Mouse (Mus musculus): ENCODE results near the gene Phf11c. TPM values are rescaled to one million over a fixed set of nuclear protein-coding genes. Genes with fewer than 3 reads are reported as not detected.
"Not testable (repeated sequence)": the region's sequence is repeated elsewhere in the genome, so short reads cannot be mapped to it uniquely, and the experiment has no call there.

Phf11c gene
- under 1 TPM; 0.45 to 0.95 (median 0.70) TPM for total RNA-seq (2022)

DNA sequence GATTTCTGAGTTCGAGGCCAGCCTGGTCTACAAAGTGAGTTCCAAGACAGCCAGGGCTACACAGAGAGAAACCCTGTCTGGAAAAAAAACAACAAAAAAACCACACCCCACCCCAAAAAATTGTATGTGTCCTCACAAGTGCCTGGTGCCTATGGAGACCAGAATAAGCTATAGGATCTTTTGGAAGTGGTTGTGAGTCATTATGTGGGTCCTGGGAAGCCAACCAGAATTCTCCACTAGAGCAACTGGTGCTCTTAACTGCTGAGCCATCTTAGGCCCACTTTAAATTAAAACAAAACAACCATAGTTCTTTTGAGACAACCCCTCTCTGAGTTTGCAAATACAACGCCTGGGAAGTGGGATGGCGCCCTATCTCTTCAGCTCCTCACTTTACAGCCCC is at the start of gene Phf11c:
Phf11c (minus strand) TSS at position 101 of the 400 bp plus-strand sequence.
- no peak for DNase-seq (ENCODE audit: low spot score in 2 of 2)

DNA sequence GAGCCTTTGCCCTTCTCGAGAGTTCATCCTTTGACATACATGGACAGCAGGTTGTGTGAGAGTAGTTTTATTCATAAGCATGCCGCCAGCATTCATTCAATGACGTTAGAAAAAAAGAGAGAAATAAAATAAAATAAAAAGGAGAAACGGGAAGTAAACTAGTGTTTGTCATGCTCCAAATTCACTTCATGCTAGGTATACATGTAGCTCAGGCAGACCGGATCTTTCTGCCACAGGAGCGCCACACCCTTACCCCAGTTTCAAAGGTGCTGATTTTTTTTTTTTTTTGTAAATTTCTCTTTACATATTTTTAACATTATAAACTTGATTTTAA is 46.3 kb upstream of the Phf11c start:
- DNase-seq (ENCODE audit: low spot score in 2 of 2): no peak

DNA sequence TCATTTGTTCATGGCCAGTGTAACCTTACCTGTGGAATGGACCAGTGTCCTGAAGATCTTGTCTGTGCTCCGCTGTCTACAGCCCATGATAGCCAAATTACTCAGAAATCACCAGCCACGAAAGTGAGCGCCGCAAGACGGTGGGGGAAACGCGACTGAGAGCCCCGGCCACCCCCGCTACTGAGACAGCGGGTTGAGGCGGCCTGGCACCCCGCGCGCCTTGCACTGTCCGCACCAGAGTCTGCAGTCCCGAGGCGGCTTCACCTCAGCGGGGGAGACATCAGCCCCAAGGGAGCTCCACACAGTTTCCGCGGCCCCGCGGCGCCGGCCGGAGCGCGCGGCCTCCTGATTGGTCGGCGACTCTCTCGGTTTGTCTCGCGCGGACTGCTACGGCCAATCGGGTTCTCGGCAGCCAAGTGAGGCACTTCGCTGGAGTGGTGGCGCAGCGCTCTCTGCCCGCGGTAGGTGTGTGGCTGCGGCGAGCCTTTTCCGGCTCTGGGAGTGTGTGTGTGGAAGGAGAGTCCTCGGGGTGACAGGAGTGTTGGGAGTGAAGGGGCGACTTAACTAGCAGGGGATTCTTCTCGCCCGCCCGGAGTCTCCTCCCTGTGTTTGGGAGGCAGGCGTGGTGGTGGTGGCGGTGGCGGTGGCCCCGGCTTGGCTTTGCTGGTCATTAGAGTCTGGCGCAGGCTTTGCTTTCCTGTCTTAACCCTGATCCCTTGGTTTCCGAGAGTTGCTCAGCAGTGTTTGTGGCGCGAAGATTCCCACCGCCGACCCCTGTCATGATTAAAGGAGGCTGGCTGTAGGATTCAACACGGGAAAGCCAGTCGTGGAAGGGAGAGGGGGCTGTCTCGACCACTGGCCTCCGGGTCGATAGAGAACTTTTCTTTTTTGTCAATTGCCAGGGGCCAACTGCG is 45.6 kb upstream of the Phf11c start, which contains the start of the genes Setdb2 and Cab39l:
Setdb2 (minus strand) TSS at position 327 of the 914 bp plus-strand sequence.
Cab39l (plus strand) TSS at position 415 of the 914 bp plus-strand sequence.
- DNase-seq (ENCODE audit: low spot score in 2 of 2): peak; percentile 90 to 95

DNA sequence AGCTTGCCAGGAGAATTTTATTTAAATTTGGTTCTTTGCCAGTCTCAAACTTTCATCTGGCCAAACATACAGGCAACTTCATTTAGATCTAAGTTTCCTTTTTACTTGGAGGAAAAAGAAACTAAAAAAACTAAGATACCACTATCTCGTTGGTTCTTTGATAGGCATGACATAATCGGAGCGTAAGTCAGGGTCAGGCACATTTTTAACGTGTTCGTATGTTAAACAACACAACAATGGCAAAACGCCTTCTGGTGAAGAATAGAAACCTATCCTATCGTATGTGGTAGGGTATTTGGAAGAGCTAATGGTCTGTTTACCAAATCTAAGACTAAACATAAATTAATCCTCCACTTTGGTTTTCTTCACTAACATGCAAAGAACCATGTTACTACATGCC is 44.9 kb upstream of the Phf11c start:
- DNase-seq (ENCODE audit: low spot score in 2 of 2): no peak

DNA sequence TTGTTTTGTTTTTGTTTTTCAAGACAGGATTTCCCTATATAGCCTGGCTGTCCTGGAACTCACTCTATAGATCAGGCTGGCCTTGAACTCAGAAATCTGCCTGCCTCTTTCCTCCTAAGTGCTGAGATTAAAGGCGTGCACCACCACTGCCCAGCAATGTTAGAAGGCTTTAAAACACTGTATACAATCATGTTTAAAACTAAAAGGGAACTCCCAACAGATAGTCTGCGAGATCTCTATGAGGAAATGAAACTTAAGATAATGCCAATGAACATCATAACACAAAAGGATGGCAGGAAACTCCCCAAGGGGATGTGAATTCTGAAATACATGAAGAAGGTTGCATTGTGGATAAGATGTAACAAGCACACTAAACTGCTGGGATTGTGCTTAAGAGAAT is 43.3 kb upstream of the Phf11c start:
- no peak for DNase-seq (ENCODE audit: low spot score in 2 of 2)

DNA sequence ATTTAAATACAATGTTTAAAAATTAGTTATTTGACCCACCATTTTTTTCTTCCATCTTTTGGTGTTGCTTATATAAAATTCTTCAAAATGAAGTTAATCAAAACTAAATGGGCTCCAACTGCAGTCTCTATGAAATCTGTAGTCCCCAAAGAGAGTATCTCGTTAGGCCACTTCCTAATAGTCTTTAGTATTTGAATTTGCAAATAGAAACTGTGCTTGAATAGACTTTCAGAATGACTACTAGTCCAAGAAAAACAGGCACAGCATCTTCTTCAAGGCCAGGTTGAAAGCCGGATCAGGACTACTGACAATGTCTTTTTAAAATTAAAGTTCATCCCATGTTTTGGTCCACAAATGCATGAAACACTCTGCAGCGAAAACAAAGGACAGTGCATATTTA is 42.2 kb upstream of the Phf11c start:
- DNase-seq (ENCODE audit: low spot score in 2 of 2): no peak

DNA sequence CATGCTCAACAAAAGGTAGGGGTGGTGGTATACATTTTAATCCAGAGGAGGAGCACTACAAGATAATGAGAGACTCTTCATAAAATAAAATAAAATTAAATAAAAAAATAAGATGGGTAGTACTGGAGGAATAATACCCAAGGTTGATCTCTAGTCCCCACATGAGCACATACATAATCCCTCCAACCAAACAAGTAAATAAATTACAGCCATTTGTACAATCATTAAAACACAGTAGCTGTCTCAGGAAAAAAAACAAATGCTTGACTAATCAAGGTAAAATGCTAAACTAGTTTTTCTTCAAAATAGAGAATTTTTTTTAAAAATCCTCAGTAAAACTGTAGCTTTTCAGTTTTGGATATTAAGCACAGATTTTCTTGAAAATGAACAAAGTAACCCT is 40.0 kb upstream of the Phf11c start:
- no peak for DNase-seq (ENCODE audit: low spot score in 2 of 2)

DNA sequence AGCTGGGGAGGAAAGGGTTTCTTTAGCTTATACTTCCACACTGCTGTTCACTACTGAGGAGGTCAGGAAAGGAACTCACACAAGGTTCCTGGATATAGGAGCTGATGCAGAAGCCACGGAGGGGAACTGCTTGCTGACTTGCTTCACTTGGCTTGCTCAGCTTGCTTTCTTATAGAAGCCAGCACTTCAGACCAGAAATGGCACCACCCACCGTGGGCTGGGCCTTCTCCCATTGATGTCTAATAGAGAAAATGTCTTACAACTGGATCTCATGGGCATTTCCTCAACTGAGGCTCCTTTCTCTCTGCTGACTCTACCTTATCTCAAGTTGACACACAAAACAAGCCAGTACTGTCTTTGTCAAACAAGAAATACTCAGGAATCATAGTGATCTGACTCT is 38.7 kb upstream of the Phf11c start:
- no peak for DNase-seq (ENCODE audit: low spot score in 2 of 2)

DNA sequence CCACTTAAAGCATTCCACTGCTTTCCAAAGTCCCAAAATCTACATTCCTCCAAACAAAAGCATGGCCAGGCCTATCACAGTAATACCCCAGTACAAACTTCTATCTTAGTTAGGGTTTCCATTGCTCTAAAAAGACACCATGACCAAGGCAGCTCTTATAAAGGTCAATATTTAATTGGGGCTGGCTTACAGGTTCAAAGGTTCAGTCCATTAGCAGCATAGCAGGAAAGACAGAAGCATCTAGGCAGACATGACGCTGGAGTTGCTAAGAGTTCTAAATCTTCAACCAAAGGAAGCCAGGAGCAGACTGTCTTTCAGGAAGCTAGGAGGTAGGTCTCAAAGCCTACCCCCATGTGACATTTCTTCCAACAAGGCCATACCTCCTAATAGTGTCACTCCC is 35.4 kb upstream of the Phf11c start:
- no peak for DNase-seq (ENCODE audit: low spot score in 2 of 2)

DNA sequence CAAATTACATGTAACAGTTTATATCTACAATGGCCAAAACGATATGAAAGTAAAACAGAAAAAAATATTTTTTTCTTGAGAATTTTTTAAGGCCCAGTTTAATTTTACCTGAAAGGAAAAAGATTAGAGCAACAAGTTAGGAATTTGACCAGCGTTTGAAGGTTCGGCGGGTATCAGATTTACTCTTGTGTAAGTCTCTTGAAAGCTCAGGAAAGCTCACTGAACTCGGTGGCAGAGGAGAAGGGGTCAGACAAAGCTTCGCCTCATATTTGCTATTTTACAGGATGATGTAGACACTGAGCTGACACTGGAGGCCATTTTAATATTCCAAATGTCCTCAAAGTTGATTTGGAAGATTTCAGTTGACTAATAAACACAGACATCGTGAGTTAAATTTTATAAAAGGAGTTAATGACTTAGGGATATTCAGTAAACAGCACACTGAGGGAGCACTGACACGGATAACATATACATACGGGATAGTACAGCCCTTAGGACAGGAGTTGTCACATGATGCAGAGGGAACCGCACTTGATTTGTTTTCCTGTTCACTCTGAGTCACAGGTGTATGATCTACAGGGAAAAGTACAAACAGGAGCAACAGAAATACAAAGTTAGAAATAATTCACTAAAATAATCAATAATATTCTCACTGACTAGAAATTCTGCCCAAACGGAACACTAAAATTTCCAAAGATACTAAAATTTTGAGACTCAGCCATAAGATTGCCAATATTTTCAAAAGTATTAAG is 27.9 kb upstream of the Phf11c start:
- DNase-seq (ENCODE audit: low spot score in 2 of 2): no peak

DNA sequence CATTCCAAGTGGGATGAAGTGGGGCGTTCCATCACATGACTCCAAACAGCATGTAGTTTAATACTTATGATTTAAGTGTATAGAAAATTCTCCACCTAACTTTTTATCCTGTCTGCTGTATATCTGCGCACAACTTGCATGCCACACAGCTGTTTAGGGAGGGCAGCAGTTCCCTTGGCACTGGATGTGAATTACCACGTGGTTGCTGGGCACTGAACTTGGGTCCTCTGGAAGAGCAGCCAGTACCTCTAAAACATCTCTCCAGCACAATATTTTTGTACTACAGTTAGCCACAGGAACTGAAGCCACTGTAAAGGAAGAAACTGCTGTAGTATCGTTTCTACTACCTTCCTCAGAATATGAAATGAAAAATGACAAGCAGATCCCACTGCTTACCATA is 23.0 kb upstream of the Phf11c start:
- DNase-seq (ENCODE audit: low spot score in 2 of 2): no peak

DNA sequence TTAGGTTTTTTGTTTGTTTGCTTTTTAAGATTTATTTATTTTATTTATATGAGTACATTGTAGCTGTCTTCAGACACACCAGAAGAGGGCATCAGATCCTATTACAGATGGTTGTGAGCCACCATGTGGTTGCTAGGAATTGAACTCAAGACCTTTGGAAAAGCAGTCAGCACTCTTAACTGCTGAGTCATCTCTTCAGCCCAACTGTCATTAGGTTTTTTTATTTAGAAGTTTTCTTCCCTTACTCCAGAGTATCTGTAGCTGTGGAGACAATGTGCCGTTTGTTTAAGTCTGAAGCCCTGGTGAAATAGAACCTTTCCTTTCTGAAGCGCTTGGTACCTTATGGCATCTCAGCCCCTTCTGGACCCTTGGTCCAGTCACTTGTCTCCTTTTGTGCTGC is 19.8 kb upstream of the Phf11c start:
- not testable (repeated sequence) for DNase-seq (ENCODE audit: low spot score in 2 of 2)

DNA sequence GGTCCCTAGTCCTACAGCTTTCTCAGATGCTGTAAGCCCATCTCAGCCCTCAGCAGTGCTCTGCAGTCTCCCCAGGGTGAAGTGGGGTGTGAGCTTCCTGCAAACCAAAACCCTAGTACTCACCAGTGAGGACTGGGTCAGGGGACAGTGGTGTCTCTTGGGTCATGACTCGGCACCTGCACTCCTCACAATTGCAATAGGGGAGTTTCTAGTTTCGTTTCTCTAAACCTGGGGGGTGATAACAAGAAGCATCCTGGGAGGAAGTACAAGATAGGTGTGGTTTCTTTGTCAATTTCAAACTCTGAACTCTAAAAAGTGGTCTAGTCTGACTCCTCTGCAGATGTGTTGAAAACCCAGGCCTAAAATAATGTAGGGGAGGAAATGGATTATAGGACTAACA is 1.8 kb upstream of the Phf11c start:
- no peak for DNase-seq (ENCODE audit: low spot score in 2 of 2)

DNA sequence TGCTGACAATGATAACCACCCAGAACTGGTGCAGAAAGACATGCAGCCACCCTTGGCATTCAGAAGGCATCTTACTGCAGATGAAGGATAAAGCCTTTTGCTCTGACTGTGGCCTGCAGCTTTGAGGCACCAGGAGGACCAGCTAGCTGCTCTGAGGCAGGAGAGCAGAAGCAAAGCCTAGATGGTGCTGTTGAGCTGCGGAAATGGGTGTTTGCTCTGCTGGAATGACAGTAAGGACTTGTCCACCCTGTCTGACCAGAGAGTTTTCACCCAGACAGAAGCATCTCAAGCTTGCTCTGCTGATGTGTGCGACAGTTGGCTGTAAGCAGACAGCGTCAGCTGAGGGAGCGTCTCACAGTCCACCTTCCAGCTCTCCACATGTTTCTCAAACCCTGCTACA is 5.0 kb downstream of the Phf11c start:
- DNase-seq (ENCODE audit: low spot score in 2 of 2): peak; percentile 17 to 47

DNA sequence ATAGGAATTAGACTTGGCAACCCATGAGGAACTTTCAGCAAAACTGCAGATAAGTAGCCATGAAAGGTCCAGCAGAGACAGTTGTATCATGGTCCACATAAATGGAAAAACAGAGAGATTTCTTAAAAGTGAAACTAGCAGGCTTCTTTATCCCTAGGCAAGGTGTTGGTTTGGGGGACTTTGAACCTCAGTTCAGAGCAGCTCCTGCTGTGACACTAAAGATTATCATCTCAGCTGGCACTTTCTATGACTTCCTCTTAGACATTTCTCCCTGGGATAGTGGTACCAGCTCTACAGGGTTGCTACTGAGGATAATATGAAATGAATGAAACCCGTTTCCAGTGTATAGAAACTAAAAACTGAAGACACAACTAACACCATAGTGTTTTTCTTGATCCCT is 5.6 kb downstream of the Phf11c start:
- DNase-seq (ENCODE audit: low spot score in 2 of 2): no peak

DNA sequence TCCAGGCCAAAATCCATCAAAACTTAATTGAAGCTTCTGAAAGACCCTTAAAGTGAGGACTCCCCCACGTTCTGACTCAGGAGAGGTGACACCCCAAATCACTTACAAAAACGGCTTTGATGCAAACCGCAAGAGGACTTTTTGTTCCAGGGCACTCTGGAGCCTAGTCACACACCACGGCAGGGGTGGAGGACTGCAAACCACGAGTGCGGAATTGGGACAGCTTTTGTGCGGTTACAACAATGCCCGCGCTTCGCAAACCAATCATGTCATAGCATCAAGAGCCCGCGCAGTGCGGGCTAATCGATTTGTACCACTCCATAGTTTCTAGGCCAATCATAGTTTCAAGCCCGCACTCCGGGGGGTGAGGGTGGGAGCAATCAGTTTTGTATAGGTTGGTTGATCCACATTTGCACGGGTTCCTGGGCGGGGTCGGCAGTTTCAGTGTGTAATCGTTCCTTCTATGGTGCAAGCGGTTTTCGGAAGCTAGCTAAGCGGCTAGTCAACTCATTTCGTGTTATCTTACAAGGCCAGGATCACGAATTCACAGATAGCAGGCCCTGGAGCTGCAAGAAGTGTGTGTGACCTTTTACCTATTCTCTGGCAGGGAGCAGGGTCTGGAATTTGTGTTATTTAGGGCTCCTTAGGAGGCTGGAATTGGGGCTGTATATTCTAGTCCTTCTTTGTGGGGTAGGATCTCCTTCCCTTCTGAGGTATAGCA is 24.7 kb downstream of the Phf11c start:
- DNase-seq (ENCODE audit: low spot score in 2 of 2): no peak

DNA sequence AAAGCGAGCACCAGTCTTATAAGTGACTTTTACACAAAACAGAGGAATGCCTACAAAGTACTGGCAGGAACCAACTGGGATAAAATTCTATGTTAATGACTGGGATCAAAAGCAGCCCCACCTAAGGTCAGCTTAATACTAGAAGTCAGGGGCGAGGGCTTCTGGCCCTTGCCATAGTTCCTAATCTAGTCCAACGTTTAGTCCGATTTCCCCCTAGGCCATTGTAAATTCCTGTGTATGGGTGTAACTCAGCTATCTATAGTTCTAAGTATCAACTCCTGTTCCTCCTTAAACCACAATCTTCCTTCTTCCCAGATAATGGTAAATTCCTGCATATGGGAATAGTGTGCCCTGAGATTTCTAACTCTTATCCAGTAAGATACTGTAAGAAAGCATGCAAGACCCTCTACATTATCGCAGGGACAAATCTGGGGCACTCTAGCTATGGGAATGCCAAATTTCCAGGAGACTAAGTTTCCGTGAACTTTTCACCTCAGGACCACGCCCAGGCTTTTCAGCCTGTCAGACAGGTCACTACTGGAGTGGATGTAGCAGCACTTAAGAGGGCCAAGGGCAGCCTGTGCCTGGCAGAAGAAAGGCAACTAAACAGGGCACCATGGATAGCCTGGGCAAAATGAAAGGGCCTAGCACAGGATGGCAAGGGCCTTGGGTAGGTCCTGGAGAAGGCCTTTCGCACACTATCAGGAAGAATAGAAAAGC is 28.6 kb downstream of the Phf11c start:
- DNase-seq (ENCODE audit: low spot score in 2 of 2): no peak

DNA sequence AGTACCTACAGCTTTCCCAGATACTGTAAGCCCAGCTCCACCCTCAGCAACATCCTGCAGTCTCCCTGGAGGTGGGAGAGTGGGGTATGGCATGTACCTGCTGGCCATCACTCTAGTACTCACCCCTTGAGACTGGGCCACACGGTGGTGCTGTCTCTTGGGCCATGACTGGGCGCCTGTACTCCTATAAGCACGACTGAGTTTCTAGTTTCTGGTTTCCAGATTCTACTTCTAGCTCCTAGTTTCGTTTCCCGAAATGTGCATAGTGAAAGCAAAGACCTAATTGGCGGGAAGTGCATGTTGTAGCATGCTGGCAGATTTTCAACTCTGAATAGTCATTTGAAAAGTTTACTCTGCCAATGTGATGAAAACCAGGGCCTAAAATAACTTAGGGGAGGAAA is 29.9 kb downstream of the Phf11c start, which contains the start of gene Phf11d:
Phf11d (minus strand) TSS at position 227 of the 401 bp plus-strand sequence.
- DNase-seq (ENCODE audit: low spot score in 2 of 2): peak in 1 of 2 experiments; percentile 4

DNA sequence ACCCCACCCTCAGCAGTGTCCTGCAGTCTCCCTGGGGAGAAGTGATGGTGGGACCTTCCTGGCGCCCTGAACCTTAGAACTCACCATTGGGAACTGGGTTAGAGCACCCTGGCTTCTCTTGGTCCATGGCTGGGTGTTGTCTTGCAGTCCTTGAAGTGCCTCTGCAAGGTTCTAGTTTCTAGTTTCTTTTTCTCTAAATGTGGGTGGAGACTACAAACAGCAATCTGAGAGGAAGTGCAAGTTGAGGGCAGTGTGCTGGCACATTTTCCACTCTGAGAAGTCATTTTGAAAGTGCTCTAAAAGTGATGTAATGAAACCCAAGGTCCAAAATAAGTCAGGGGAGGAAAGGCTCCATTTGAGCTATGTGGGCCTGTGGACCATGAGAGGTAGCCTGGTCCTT is 54.0 kb downstream of the Phf11c start, which contains the start of gene Phf11b:
Phf11b (minus strand) TSS at position 163 of the 400 bp plus-strand sequence.
- DNase-seq (ENCODE audit: low spot score in 2 of 2): not testable (repeated sequence)

DNA sequence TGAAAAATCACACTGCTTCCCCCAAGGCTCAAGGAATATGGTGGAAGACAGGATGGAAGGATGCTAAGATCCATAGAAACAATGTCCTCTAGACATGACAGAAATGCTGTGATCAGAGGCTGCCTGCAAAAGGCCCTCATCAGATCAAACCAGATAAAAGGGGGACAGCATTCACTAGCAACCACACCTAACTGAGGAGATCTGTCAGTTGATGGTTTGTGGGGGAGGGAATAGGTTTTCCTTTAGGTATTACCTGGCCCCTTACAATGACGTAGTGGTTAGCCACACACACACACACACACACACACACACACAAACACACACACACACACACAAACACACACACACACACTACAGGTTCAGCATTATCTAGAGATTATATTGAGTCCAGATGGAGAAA is 55.6 kb downstream of the Phf11c start:
- no peak for DNase-seq (ENCODE audit: low spot score in 2 of 2)

DNA sequence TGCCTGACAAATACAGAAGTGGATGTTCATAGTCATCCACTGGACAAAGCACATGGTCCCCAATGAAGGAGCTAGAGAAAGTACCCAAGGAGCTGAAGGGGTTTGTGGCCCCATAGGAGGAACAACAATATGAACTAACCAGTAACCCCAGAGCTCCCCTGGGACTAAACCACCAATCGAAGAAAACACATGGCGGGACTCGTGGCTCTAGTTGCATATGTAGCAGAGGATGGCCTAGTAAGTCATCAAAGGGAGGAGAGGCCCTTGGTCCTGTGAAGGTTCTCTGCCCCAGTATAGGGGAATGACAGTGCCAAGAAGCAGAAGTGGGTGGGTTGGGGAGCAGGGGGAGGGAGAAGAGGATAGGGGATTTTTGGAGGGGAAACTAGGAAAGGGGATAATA is 59.1 kb downstream of the Phf11c start:
- not testable (repeated sequence) for DNase-seq (ENCODE audit: low spot score in 2 of 2)
